Mouse (Mus musculus) heart, adult 2 months (tissue): Measurements from ENCODE around the gene Tmc5. TPM values are rescaled to one million over a fixed set of nuclear protein-coding genes. Genes with fewer than 3 reads are reported as not detected.

Experiments
- DNase-seq, 2 experiments: peaks; one replicate each; pipeline ENCODE4 v3.0.0; 2021
- H3K27ac ChIP-seq: fragments of 200-600 bp; 2 replicates; pipeline ENCODE4 v1.8.1; 2022
- H3K27me3 ChIP-seq: fragments of 200-500 bp; 2 replicates; pipeline ENCODE4 v1.6.1; 2012; ENCODE audit warnings: mild to moderate bottlenecking, low read length, inconsistent platforms, mixed read lengths; ENCODE audit not compliant: control insufficient read depth, insufficient read depth
- H3K36me3 ChIP-seq: fragments of 200-500 bp; 2 replicates; pipeline ENCODE4 v1.6.1; 2012; ENCODE audit warnings: low read length, inconsistent platforms; ENCODE audit not compliant: control insufficient read depth, insufficient read depth
- H3K4me1 ChIP-seq: fragments of 200-500 bp; 2 replicates; pipeline ENCODE4 v1.6.1; 2011; ENCODE audit warnings: low read length; ENCODE audit not compliant: control insufficient read depth, insufficient read depth
- H3K4me3 ChIP-seq: fragments of 200-600 bp; 2 replicates; pipeline ENCODE4 v1.8.1; 2022
- H3K79me2 ChIP-seq: fragments of 200-500 bp; replicated peaks from 2 replicates; pipeline ENCODE4 v1.6.1; 2012; ENCODE audit warnings: mild to moderate bottlenecking, inconsistent platforms, low read length, moderate library complexity, mixed read lengths; ENCODE audit not compliant: control insufficient read depth, insufficient read depth
- H3K9ac ChIP-seq: fragments of 200-500 bp; 2 replicates; pipeline ENCODE4 v1.6.1; 2012; ENCODE audit warnings: low read depth, mild to moderate bottlenecking, control low read depth, inconsistent platforms, low read length, mixed read lengths
- CTCF ChIP-seq: fragments of 200-600 bp; IDR thresholded peaks from 2 replicates; pipeline ENCODE4 v1.8.1; 2022; ENCODE audit warnings: antibody characterized with exemption, mild to moderate bottlenecking, moderate library complexity
- EP300 ChIP-seq: fragments of 200-500 bp; IDR thresholded peaks from 2 replicates; pipeline ENCODE4 v1.6.1; 2011; ENCODE audit warnings: low read depth, low read length, control low read depth; ENCODE audit not compliant: insufficient read depth
- POLR2A ChIP-seq: fragments of 200-500 bp; IDR thresholded peaks from 2 replicates; pipeline ENCODE4 v1.6.1; 2011; ENCODE audit warnings: mild to moderate bottlenecking, low read depth, low read length, control low read depth; ENCODE audit not compliant: insufficient read depth
- WGBS: fragments of 180-500 bp; shearing (Covaris S2); methylation state at CpG from one replicate; pipeline ENCODE4 v1.1.7; 2018; 5-methylcytosine and 5-hydroxymethylcytosine counted together
- intact Hi-C: fragments of 180-260 bp; cut with DNase I; formaldehyde crosslinking; loops from one replicate; pipeline ENCODE4 v1.15.1; 2025
- polyA plus RNA-seq: library from polyadenylated mRNA; depleted of rRNA; stranded (reverse); fragments of >200 nt; gene quantifications from 2 replicates; pipeline ENCODE4 v1.2.3, GENCODE M21; 2012
- total RNA-seq, 2 experiments: library from RNA; stranded (reverse); gene quantifications; 2 replicates each; pipeline ENCODE4 v1.2.3; 2021

Tmc5 gene
- total and polyA plus RNA-seq, 3 experiments, result 0.10 to 0.72 (median 0.34) TPM

- Histone ChIP-seq H3K4me1 (no peaks in the 10 kb centered on the region), H3K79me2 (no peaks in the 10 kb centered on the region), H3K36me3 (no peaks in the 10 kb centered on the region), H3K9ac (no peak overlapping the region), H3K27me3 (peaks cover 2% of the 10 kb centered on the region), H3K4me3 (no peak overlapping the region), H3K27ac (no peak overlapping the region)
- DNase-seq, result no peak
- intact Hi-C loops, result no loop called here
- TF ChIP-seq EP300 (no peak), POLR2A (no peak), CTCF (no peak)
- WGBS, result 76% methylated on average over 13 of the region's 13 CpGs
Measured at GRCm38 (mm10) chr7:118627550-118628298, 30.6 kb downstream of the Tmc5 start.

GRCm38 (mm10) chr7:118633094-118633493 lies 36.0 kb downstream of the Tmc5 start:
- H3K4me1 ChIP-seq, result no peaks in the 10 kb centered on the region
- H3K9ac ChIP-seq, result no peak overlapping the region
- H3K79me2 ChIP-seq, result no peaks in the 10 kb centered on the region
- intact Hi-C loops, result no loop called here
- no peaks in the 10 kb centered on the region for H3K36me3 ChIP-seq
- no peak overlapping the region for H3K4me3 ChIP-seq
- H3K27me3 ChIP-seq, result no peaks in the 10 kb centered on the region
- TF ChIP-seq POLR2A (no peak), EP300 (no peak), CTCF (no peak)
- 70% methylated on average over 9 of the region's 9 CpGs for WGBS
- H3K27ac ChIP-seq, result no peak overlapping the region
- no peak for DNase-seq

GRCm38 (mm10) chr7:118633951-118634350 lies 36.9 kb downstream of the Tmc5 start:
- Histone ChIP-seq H3K36me3 (no peaks in the 10 kb centered on the region), H3K27me3 (no peaks in the 10 kb centered on the region), H3K4me3 (no peak overlapping the region), H3K27ac (no peak overlapping the region), H3K4me1 (no peaks in the 10 kb centered on the region), H3K79me2 (no peaks in the 10 kb centered on the region), H3K9ac (no peak overlapping the region)
- DNase-seq, result no peak
- TF ChIP-seq EP300, result no peak
- TF ChIP-seq POLR2A, result no peak
- TF ChIP-seq CTCF, result no peak
- 83% methylated on average over 7 of the region's 7 CpGs for WGBS
- intact Hi-C loops, result no loop called here

- 39% methylated on average over 4 of the region's 4 CpGs for WGBS
- no peaks in the 10 kb centered on the region for H3K36me3 ChIP-seq
- no peak for DNase-seq
- no peaks in the 10 kb centered on the region for H3K79me2 ChIP-seq
- intact Hi-C loops, result no loop called here
- no peak overlapping the region for H3K9ac ChIP-seq
- H3K27me3 ChIP-seq, result no peaks in the 10 kb centered on the region
- H3K27ac ChIP-seq, result no peak overlapping the region
- TF ChIP-seq POLR2A (no peak), EP300 (no peak), CTCF (no peak)
- no peaks in the 10 kb centered on the region for H3K4me1 ChIP-seq
- H3K4me3 ChIP-seq, result no peak overlapping the region
Measured at GRCm38 (mm10) chr7:118637466-118637865, 40.4 kb downstream of the Tmc5 start.

- no peaks in the 10 kb centered on the region for H3K36me3 ChIP-seq
- TF ChIP-seq CTCF (no peak), EP300 (no peak), POLR2A (no peak)
- intact Hi-C loops, result no loop called here
- H3K9ac ChIP-seq, result no peak overlapping the region
- H3K4me1 ChIP-seq, result no peaks in the 10 kb centered on the region
- H3K79me2 ChIP-seq, result no peaks in the 10 kb centered on the region
- no peak for DNase-seq
- H3K27ac ChIP-seq, result no peak overlapping the region
- H3K4me3 ChIP-seq, result no peak overlapping the region
- H3K27me3 ChIP-seq, result peaks cover 1% of the 10 kb centered on the region
- WGBS, result 93% methylated on average over 1 of the region's 1 CpGs
Measured at GRCm38 (mm10) chr7:118646237-118646636, 49.1 kb downstream of the Tmc5 start.

- Histone ChIP-seq H3K27ac (no peak overlapping the region), H3K79me2 (no peaks in the 10 kb centered on the region), H3K4me1 (no peaks in the 10 kb centered on the region), H3K36me3 (no peaks in the 10 kb centered on the region), H3K4me3 (no peak overlapping the region), H3K27me3 (peaks cover 1% of the 10 kb centered on the region), H3K9ac (no peak overlapping the region)
- no peak for TF ChIP-seq EP300
- no peak for TF ChIP-seq POLR2A
- no peak for TF ChIP-seq CTCF
- peak in 1 of 2 experiments; percentile 7 for DNase-seq
- WGBS, result 69% methylated on average over 7 of the region's 7 CpGs
- intact Hi-C loops, result no loop called here
Measured at GRCm38 (mm10) chr7:118649328-118649727, 52.2 kb downstream of the Tmc5 start.
